Mouse (Mus musculus): ENCODE data around the gene Tns3.

The Tns3 gene

DNA sequence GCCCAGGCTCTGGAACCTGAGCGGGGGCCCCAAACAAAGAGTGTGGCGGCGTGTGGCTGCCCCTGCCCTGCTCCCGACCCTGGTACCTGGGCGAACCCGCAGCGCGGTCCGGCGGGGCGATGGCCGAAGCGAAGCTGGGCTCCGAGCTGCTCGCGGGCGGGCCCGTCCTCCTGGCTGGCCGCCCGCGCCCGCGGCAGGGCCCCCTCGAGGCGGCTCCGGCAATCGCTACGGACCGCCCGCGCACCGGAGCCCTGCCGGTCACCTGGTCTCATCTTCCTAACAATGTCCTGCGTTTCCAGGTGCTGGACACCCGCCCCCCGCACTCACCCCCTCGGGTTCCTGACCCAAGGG is at the start of gene Tns3:
Gene Tns3, minus strand, starts transcription at position 143 of the 351 bp plus-strand sequence.
- DNase-seq (ENCODE audit: low spot score in 2 of 2): no peak

DNA sequence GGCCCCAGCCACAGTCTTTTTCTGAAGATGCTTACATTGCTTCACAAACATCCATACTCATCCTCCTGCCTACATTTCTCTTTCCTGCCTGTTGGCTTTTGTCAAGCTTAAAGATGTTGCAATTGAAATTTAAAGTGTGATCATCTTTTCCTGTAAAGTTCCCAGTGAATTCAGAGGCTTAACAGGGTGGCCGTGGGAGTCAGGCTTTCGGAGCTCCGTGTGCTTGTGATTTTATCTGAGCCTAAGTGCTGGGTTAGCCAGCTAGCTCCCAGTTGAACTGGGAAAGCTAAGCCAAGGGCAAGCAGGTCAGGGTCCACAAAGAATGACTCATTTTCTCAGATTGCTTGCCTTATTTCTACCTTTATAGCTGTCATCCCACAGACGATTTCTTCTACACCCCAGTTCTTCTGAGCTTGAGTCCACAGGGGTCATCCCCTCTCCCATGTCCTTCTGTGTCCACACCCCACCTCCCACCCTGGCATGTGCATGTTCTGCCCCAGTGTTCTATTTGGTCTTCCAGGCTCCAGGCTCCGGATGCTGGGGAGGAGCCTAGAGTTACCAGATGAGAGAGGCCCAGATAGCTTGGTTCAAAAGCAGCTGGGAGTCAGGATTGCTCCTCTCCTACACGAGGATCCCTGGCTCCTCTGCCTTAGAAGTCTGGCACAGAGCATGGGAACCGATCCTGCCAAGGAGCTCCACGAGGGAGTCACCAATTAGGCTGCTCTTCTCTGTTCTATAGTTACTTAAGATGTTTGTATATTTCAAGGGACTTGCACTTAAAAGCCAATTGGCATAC is 42.1 kb upstream of the Tns3 start:
- no peak for DNase-seq (ENCODE audit: low spot score in 2 of 2)

- no peak for DNase-seq (ENCODE audit: low spot score in 2 of 2)
These were observed 40.8 kb upstream of the Tns3 start for GRCm38 (mm10) chr11:8705156-8705555.

DNA sequence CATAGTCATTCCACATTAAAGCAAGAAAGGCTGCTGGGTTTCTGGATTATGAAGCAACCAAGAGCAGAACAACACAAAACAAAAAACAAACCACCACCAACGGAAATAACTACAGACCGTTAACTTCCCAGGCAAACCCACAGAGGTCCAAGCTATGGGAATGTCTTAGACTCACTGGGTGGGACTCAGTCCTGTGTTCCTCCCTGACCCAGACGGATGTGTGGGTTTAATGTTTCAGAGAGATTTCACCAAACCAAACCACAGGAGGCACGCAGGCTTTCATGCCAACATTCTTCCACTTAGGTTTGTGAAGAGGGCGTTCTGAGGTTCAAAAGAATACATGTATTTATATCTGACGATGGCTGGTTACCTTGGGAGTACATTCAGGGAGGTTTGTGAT is 39.5 kb upstream of the Tns3 start:
- DNase-seq (ENCODE audit: low spot score in 2 of 2): no peak

GRCm38 (mm10) chr11:8702532-8702886 is 38.2 kb upstream of the Tns3 start:
- no peak for DNase-seq (ENCODE audit: low spot score in 2 of 2)

- DNase-seq (ENCODE audit: low spot score in 2 of 2): no peak
These were observed 37.7 kb upstream of the Tns3 start for GRCm38 (mm10) chr11:8701845-8702531.

DNA sequence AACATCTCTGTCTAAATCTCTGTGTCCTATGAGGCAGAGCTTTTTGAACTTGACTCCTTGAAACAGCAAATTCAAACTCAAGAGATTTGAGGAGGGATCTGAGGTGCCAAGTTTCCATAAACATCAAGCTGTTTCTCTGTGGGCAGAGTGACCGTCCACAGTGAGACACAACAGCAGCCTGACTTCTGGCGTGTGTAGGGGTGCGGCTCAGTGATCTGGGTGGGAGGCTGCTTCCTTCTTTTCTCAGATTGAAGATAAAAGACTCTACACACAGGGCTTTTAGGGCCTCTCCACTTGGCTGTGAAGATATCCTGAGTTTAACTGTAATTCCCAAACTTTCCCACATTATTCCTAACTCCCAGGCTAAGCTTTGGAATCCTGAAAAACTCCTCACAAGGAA is 37.1 kb upstream of the Tns3 start:
- no peak for DNase-seq (ENCODE audit: low spot score in 2 of 2)

DNA sequence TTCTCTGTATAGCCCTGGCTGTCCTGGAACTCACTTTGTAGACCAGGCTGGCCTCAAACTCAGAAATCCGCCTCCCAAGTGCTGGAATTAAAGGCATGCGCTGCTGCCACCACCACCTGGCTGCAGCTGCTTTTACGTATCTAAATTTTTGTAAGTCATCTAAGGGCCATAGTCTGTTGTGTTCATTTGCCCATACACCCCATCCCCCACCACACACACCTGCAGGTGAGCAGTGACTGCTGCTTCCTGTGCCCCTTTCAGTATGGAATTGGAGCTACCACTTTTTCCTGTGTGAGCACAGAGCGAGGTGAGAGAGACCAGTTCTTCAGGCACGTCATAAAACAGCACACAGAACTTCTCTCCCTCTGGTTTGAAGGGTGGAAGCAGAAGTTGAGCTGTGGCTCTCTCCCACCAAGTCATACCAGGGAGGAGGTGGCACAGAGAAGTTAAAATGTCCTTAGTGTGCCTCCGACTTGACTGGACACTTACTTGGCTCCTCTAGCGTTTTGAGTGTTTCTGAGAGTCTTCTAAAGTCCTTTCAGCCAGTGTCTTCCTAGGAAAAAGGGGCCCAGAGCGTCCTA is 36.4 kb upstream of the Tns3 start:
- DNase-seq (ENCODE audit: low spot score in 2 of 2): no peak

DNA sequence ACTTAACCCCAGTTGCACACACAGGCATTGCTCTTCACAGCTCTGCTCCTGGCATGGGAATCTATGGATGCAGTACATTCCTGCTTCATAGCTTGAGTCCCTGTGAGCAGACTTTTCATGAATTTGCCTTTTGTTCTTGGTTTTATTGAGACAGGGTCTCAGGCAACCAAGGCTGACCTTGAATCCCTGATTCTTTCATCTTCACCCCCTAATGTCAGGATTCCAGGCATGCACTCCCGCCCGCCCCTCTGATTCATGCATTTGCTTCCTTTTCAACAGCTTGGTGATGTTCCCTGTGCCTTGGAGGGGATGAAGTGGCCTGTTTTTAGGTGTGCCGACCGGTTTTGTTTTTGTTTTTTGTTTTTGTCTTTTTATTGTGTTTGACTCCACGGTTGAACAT is 35.4 kb upstream of the Tns3 start:
- no peak for DNase-seq (ENCODE audit: low spot score in 2 of 2)

DNA sequence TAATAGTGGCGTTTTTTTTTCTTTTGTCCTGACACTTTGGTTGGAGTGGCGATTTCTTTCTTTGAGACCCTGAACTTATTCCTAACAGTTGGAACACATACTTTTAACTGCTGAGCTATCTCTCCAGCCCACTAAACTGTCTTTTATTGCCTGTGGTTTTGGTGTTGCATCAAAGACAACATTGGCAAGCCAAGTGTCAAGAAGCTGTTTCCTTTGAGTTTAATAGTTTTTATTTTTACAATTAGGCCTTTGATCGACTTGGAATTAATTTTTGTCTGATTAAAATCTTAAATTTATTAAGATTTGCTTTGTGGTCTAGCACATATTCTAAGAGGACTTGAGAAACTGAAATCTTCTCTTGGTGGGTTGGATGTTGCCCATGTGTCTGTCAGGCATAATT is 33.3 kb upstream of the Tns3 start:
- DNase-seq (ENCODE audit: low spot score in 2 of 2): no peak

- DNase-seq (ENCODE audit: low spot score in 2 of 2): no peak
These were observed 29.8 kb upstream of the Tns3 start for GRCm38 (mm10) chr11:8694096-8694495.

DNA sequence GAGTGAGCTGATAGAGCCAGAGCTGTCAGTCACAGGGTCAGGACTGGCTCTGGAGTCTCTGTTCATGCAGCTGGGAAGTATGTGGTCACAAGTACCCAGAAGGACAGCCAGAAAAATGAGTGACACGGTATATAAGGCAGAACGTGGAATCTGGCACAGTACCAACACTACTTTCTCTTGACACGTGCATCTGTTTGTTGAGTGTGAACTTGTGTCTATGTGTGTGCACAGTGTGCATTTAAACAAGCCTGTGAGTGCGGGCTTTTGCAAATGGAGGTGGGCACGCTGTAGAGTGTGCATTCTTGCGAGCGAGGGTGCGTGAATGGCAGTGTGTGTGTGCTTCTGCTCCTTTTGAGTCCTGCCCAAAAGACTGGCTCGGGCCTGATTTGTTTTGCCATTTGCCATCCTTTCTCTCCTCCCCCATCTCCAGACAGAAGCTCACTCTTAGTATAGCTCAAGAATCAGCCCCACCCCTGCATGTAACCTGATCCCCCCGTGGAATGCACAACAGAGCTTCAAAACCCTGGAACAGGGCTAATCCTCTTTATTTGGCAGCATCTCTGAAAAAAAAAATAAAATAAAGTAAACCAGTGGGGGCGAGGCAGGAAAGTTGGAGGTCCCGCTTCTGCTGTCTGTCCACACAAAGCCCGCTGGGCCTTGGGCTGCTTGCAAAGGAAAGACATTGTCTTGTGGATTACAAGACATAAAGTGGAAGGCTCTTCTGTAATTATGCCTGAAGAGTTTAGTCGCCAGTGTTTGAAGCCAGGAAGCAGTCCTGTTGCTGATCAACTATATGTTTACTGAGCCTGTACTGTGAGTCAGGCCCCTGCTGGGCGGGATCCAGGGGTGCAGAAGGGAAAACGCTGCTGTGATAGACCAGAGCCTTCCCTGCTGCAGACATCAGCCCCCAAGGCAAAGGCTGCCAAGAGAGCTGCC is 28.5 kb upstream of the Tns3 start:
- DNase-seq (ENCODE audit: low spot score in 2 of 2): no peak

GRCm38 (mm10) chr11:8692162-8692535 is 27.8 kb upstream of the Tns3 start:
- DNase-seq (ENCODE audit: low spot score in 2 of 2): no peak

GRCm38 (mm10) chr11:8691605-8692004 is 27.3 kb upstream of the Tns3 start:
- DNase-seq (ENCODE audit: low spot score in 2 of 2): no peak

DNA sequence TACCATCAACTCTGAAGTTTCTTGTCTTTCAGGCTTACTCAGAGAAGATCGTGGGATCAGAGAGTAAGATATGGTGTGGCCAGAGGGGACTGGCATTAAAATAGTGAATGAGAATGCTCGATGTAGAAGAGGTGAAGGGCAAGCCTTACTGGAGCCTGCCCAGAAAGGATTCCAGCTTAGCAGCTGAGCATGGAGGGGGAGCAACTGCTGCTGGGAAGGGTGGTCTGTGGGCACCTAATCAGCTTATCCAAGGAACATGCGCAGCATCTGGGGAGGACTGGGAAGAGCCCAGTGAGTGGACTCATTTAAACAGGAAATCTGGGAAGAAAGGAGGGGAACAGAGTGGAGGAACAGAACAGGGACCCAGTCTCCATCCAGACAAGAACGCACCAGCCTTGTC is 26.3 kb upstream of the Tns3 start:
- DNase-seq (ENCODE audit: low spot score in 2 of 2): no peak

- no peak for DNase-seq (ENCODE audit: low spot score in 2 of 2)
These were observed 25.2 kb upstream of the Tns3 start for GRCm38 (mm10) chr11:8689515-8689914.

DNA sequence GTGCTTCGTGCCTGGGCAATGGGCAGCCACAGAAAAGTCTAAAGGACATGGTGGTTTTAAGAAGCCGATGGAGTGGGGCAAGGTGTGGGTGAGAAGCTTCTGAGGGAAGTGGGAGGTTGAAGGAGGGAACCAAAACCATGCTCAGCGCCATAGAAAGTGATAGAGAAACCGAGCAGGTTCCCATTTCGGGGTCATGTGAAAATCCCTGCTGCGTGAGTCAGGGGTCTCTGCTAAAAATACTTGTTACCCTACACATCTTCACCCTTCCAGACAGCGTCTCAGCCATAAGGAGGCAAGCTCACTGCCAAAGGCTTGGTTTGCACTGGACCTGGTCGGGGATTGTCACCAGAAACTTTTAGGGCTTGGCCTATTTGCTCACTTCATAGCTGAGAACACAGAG is 24.6 kb upstream of the Tns3 start:
- no peak for DNase-seq (ENCODE audit: low spot score in 2 of 2)

DNA sequence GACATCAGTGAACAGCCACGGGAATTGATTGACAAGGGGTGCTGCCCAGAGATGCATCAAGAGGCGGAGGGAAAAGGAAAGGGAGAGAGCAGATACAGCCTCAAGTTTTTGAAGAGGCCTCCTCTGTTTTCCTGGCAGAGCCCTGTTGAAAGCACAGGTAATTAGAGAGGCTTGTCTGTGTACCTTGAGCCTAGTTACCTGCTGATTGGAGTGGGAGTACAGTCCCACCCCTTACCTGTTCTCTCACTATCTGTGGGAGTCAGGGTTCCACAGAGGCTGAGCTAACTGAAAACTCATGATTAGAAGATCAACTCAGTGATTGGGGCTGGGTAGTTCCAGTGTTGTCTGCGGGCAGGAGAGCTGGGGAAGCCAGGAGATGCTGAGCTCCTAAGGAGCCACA is 22.2 kb upstream of the Tns3 start:
- no peak for DNase-seq (ENCODE audit: low spot score in 2 of 2)

DNA sequence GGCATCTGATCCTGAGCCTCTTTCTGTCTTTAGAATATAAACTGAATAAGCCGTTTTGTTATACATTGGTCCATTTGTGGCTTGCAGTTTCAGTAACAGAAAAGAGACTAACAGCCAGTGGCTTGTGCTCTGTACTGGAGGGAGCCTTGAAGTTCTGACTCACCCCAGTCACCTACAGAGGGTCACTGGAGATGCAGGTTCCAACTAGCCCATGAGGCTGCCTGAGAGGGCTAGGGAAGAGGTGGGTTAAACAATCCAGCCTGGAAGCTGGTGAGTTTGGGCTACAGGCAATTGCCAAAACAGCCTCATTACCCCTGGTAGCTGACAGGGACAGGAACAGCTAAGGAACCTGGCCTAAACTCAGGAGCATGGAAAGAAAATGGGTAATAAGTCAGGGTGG is 21.7 kb upstream of the Tns3 start:
- DNase-seq (ENCODE audit: low spot score in 2 of 2): no peak

GRCm38 (mm10) chr11:8685195-8685594 is 20.9 kb upstream of the Tns3 start:
- DNase-seq (ENCODE audit: low spot score in 2 of 2): no peak

GRCm38 (mm10) chr11:8684262-8684661 is 19.9 kb upstream of the Tns3 start:
- DNase-seq (ENCODE audit: low spot score in 2 of 2): no peak

GRCm38 (mm10) chr11:8681356-8681755 is 17.0 kb upstream of the Tns3 start:
- no peak for DNase-seq (ENCODE audit: low spot score in 2 of 2)

Measured in cerebellum, postnatal 4 days (tissue).